Mouse (Mus musculus): ENCODE results near the gene Selenof. TPM values are rescaled to one million over a fixed set of nuclear protein-coding genes. Genes with fewer than 3 reads are reported as not detected.
A peak's percentile ranks its signal among the peaks of the same experiment; 100 is the strongest.
"Not testable (repeated sequence)": the region's sequence is repeated elsewhere in the genome, so short reads cannot be mapped to it uniquely, and the experiment has no call there.

The Selenof gene
- total RNA-seq, 1 experiment from 2014 or later = 182 TPM

GRCm38 (mm10) chr3:144592992-144593785 is 23.1 kb downstream of the Selenof start:
- no peak for ATAC-seq (ENCODE audit: extremely low read depth, insufficient number of reproducible peaks, low FRiP score, poor library complexity, severe bottlenecking)

- no peak for ATAC-seq (ENCODE audit: extremely low read depth, insufficient number of reproducible peaks, low FRiP score, poor library complexity, severe bottlenecking)
These were observed 27.0 kb downstream of the Selenof start for GRCm38 (mm10) chr3:144597121-144597520.

GRCm38 (mm10) chr3:144597790-144598467 is 27.8 kb downstream of the Selenof start:
- no peak for ATAC-seq (ENCODE audit: extremely low read depth, insufficient number of reproducible peaks, low FRiP score, poor library complexity, severe bottlenecking)

GRCm38 (mm10) chr3:144602413-144602812 is 32.3 kb downstream of the Selenof start:
- ATAC-seq (ENCODE audit: extremely low read depth, insufficient number of reproducible peaks, low FRiP score, poor library complexity, severe bottlenecking) = no peak

GRCm38 (mm10) chr3:144602819-144603218 is 32.7 kb downstream of the Selenof start:
- no peak for ATAC-seq (ENCODE audit: extremely low read depth, insufficient number of reproducible peaks, low FRiP score, poor library complexity, severe bottlenecking)

GRCm38 (mm10) chr3:144603558-144603957 is 33.5 kb downstream of the Selenof start:
- no peak for ATAC-seq (ENCODE audit: extremely low read depth, insufficient number of reproducible peaks, low FRiP score, poor library complexity, severe bottlenecking)

GRCm38 (mm10) chr3:144604205-144604604 is 34.1 kb downstream of the Selenof start:
- no peak for ATAC-seq (ENCODE audit: extremely low read depth, insufficient number of reproducible peaks, low FRiP score, poor library complexity, severe bottlenecking)

GRCm38 (mm10) chr3:144605811-144606210 is 35.7 kb downstream of the Selenof start:
- not testable (repeated sequence) for ATAC-seq (ENCODE audit: extremely low read depth, insufficient number of reproducible peaks, low FRiP score, poor library complexity, severe bottlenecking)

DNA sequence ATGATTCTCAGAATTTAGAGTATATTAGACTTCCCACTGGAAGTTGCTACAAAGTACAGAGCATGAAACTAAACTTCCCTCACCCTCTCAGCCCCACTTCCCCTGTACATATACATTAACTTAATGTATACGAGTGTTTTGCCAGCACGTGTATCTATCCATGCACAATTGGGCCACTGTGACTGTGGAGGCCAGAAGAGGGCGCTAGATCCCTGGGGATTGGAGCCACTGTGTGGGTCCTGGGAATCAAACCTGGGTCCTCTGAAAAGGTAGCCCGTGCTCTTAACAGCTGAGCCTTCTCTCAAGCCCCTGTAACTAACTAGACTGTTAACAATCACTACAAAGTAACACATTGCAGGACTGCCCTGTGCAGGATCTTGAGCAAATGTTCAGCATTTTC is 36.3 kb downstream of the Selenof start:
- ATAC-seq (ENCODE audit: extremely low read depth, insufficient number of reproducible peaks, low FRiP score, poor library complexity, severe bottlenecking) = no peak

- no peak for ATAC-seq (ENCODE audit: extremely low read depth, insufficient number of reproducible peaks, low FRiP score, poor library complexity, severe bottlenecking)
These were observed 38.0 kb downstream of the Selenof start for GRCm38 (mm10) chr3:144608090-144608489.

DNA sequence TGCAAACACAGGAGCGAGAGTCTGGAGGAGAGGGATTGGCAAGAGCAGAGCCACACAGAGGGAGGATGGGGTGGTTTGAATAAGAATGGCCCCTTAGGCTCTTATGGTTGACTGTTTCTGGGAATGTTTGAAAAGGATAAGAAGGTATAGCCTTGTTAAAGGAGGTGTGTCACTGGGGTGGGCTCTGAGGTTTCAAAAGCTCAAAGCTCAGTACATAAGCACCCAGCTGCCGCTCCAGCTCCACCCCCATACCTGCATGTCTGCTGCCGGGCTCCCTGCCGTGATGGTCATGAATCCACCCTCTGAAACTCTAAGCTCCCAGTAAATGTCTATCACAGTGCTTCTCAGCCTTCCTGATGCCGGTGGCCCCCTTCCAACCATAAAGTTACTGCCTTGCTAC is 40.7 kb downstream of the Selenof start:
- no peak for ATAC-seq (ENCODE audit: extremely low read depth, insufficient number of reproducible peaks, low FRiP score, poor library complexity, severe bottlenecking)

GRCm38 (mm10) chr3:144611626-144612271 is 41.6 kb downstream of the Selenof start:
- no peak for ATAC-seq (ENCODE audit: extremely low read depth, insufficient number of reproducible peaks, low FRiP score, poor library complexity, severe bottlenecking)

DNA sequence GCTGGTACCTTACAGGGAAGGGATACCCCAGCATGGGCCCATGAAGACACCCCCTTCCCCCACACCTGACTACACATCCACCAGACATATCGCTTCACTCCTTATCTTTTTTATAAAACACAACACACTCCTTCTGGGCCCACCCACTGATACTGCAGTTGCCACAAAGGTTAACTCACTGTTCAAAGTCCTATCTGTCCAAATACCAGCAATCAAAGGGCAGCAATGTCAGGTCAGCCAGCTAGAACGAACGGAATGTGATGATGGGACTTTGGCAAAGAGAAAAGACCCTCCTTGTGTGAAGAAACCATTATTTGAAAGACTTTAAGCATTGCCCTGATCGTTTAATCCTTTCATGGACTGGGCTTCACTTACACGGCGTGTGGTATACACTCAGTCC is 42.3 kb downstream of the Selenof start:
- no peak for ATAC-seq (ENCODE audit: extremely low read depth, insufficient number of reproducible peaks, low FRiP score, poor library complexity, severe bottlenecking)

GRCm38 (mm10) chr3:144614277-144614676 is 44.2 kb downstream of the Selenof start:
- no peak for ATAC-seq (ENCODE audit: extremely low read depth, insufficient number of reproducible peaks, low FRiP score, poor library complexity, severe bottlenecking)

- no peak for ATAC-seq (ENCODE audit: extremely low read depth, insufficient number of reproducible peaks, low FRiP score, poor library complexity, severe bottlenecking)
These were observed 44.6 kb downstream of the Selenof start for GRCm38 (mm10) chr3:144614698-144615097.

DNA sequence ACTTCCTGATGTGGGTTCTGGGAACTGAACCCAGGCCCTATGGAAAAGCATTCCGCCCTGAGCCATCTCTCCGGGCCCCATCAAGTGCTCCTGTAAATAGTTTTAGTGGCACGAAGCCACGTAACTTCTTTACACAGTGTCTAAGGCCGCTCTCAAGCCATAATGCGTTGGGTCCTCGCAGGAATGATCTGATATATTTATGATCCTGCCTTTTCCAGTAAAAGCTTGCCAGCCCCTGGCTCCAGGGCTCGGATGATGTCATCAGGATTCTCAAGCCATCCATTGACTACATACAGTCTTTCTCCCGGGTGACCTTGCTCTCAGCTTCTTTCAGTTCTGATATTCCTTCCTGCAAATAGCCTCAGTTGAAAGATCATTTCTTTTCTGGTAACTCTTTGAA is 45.4 kb downstream of the Selenof start:
- no peak for ATAC-seq (ENCODE audit: extremely low read depth, insufficient number of reproducible peaks, low FRiP score, poor library complexity, severe bottlenecking)

- ATAC-seq (ENCODE audit: extremely low read depth, insufficient number of reproducible peaks, low FRiP score, poor library complexity, severe bottlenecking) = peak; percentile 93
These were observed 46.7 kb downstream of the Selenof start for GRCm38 (mm10) chr3:144616654-144617425.

DNA sequence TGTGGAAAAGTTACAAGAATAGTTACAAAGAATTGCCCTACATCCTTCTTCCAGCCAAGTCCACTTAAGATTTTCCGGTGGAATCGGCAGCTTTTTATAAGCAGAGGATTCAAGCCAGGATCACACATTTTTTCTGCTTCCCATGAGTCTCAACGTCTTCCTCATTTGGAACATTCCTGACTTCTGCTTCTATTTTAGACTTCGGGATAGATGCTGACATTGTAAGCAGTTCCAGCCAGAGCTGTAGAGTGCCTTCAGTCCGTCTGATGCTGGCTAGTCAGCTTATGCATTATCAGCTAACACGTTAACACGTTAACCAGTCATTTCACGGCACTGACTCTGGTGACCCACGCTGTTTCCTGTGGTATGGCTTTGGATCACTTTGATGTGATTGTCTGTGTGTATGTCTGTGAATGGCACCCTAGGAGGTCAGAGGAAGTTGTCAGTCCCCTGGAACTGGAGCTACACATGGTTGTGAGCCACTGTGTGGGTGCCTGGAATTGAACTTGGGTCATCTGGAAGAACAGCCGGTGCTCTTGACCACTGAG is 47.6 kb downstream of the Selenof start:
- no peak for ATAC-seq (ENCODE audit: extremely low read depth, insufficient number of reproducible peaks, low FRiP score, poor library complexity, severe bottlenecking)
